Comparison of ENCODE assay signal across 19 mouse cellular contexts in the genomic region with DNA sequence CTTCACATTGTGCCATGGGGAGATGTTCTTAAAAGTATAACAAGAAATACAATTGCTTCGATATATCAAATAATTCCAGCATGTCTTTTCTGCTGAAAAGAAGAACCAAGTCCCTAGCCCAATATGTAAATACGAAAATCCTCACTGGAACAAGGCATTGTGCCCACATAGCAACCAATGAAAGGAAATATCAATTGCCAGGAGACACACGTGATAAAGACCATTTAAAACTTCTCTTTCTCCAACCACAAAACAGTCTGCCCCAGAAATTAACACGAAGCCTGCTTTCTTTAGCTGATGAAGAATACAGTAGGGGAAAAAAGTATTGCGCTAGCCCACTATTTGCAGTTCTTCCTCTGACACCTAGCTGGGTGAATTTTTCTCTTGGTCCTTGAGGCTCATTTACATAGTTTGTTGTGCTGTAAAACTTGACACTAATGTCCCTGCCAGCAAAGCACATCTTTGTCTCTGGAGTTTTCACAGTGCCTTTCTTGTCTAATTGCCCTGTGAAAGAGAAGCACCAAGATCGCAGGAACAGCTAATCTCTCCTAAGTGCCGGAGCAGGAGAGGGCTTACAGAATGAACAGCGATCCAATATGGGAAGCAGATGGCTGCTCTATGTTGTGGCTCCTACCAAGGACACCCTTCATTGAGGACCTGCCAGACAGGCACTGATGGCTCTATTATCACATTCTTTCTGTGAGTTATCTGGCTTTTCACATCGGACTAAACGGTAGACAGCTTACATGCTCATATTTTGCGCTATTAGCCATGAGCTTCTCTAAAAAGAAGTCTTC.
DNase-seq lines count a peak whose midpoint lies in the region; ATAC-seq lines count a peak whose summit lies in the region.
"Had no signal": no experiment of that assay in that cellular context is flagged by ENCODE, and none has a peak within 500 bp of the region (broad histone marks: within the 10 kb centered on the region; RNA-seq: fewer than 3 reads in every experiment).

No protein-coding gene starts in this region.

- peak; percentile 87 for ATAC-seq in forebrain, embryonic 15.5 days (replicated peaks)
- ATAC-seq in hindbrain, embryonic 15.5 days (ENCODE audit: low FRiP score, low read depth) = no peak
- peak; percentile 50; the same call in 1 of the 2 replicates for ATAC-seq in neural tube, embryonic 12.5 days (ENCODE audit: low FRiP score, low read depth)

- peak; percentile 10 to 14 for DNase-seq in layer of hippocampus, postnatal 10 days (ENCODE audit: low spot score in 2 of 2)
- no peak for DNase-seq in layer of hippocampus, adult 8-10 months (ENCODE audit: low spot score in 2 of 2)
- no peak for DNase-seq in right cerebral cortex, postnatal 10 days (ENCODE audit: low spot score in 2 of 2)
- no peak for DNase-seq in layer of hippocampus, postnatal 36 days
- no peak for DNase-seq in spleen, postnatal 36 days (ENCODE audit: low spot score in 2 of 2)
- DNase-seq: adrenal gland, postnatal 10 days; heart, postnatal 4 days; kidney, adult 18-20 months; kidney, postnatal 36 days; lung, postnatal 10 days; right cerebral cortex, adult 18-20 months; thymus, postnatal 4 days had no signal

- no peaks in the 10 kb centered on the region for H3K9me3 ChIP-seq in forebrain, embryonic 15.5 days
- H3K9me3 ChIP-seq in hindbrain, embryonic 15.5 days = no peaks in the 10 kb centered on the region
- no peaks in the 10 kb centered on the region for H3K9me3 ChIP-seq in neural tube, embryonic 12.5 days
- H3K9me3 ChIP-seq: heart, embryonic 13.5 days; megakaryocyte, embryonic 14.5 days had no signal

- no peaks in the 10 kb centered on the region for H3K27me3 ChIP-seq in forebrain, embryonic 15.5 days
- no peaks in the 10 kb centered on the region for H3K27me3 ChIP-seq in hindbrain, embryonic 15.5 days
- H3K27me3 ChIP-seq in neural tube, embryonic 12.5 days (replicated peaks) = no peaks in the 10 kb centered on the region
- H3K27me3 ChIP-seq: heart, embryonic 13.5 days; megakaryocyte, embryonic 14.5 days had no signal

- H3K36me3 ChIP-seq in forebrain, embryonic 15.5 days = no peaks in the 10 kb centered on the region
- no peaks in the 10 kb centered on the region for H3K36me3 ChIP-seq in hindbrain, embryonic 15.5 days
- H3K36me3 ChIP-seq in neural tube, embryonic 12.5 days = no peaks in the 10 kb centered on the region
- H3K36me3 ChIP-seq: heart, embryonic 13.5 days had no signal

- WGBS in forebrain, embryonic 15.5 days = 21% methylated on average over 11 of the region's 11 CpGs
- 43% methylated on average over 11 of the region's 11 CpGs for WGBS in hindbrain, embryonic 15.5 days
- 54% methylated on average over 11 of the region's 11 CpGs for WGBS in neural tube, embryonic 12.5 days

- H3K4me3 ChIP-seq in forebrain, embryonic 15.5 days = no peak overlapping the region
- H3K4me3 ChIP-seq in hindbrain, embryonic 15.5 days = no peak overlapping the region
- no peak overlapping the region for H3K4me3 ChIP-seq in neural tube, embryonic 12.5 days
- H3K4me3 ChIP-seq: heart, embryonic 13.5 days; megakaryocyte, embryonic 14.5 days had no signal

- H3K9ac ChIP-seq in forebrain, embryonic 15.5 days (replicated peaks) = no peak overlapping the region
- no peak overlapping the region for H3K9ac ChIP-seq in hindbrain, embryonic 15.5 days
- H3K9ac ChIP-seq in neural tube, embryonic 12.5 days = no peak overlapping the region
- H3K9ac ChIP-seq: heart, embryonic 13.5 days; liver, embryonic 14.5 days had no signal

- H3K4me1 ChIP-seq in forebrain, embryonic 15.5 days = peaks cover 12% of the 10 kb centered on the region
- peaks cover 7% of the 10 kb centered on the region; the same call in 1 of the 2 replicates for H3K4me1 ChIP-seq in hindbrain, embryonic 15.5 days (replicated peaks)
- H3K4me1 ChIP-seq in neural tube, embryonic 12.5 days = no peaks in the 10 kb centered on the region
- H3K4me1 ChIP-seq: megakaryocyte, embryonic 14.5 days had no signal

- no peak overlapping the region for H3K4me2 ChIP-seq in forebrain, embryonic 15.5 days (replicated peaks)
- peak overlapping the region; percentile 24 for H3K4me2 ChIP-seq in hindbrain, embryonic 15.5 days
- H3K4me2 ChIP-seq in neural tube, embryonic 12.5 days (replicated peaks) = no peak overlapping the region; the same call in 1 of the 2 replicates
- H3K4me2 ChIP-seq: heart, embryonic 13.5 days had no signal

- peak overlapping the region; percentile 65 for H3K27ac ChIP-seq in forebrain, embryonic 15.5 days (replicated peaks)
- 0 out of 2 replicates have a peak overlapping the region, but pooled peaks have one; percentile 14 for H3K27ac ChIP-seq in hindbrain, embryonic 15.5 days (replicated peaks)
- H3K27ac ChIP-seq in neural tube, embryonic 12.5 days = no peak overlapping the region
- H3K27ac ChIP-seq: heart, embryonic 13.5 days; liver, embryonic 14.5 days; stomach, postnatal 0 days had no signal

Comparison
In these comparisons a context has a peak if more than half of its experiments do, and no peak if none do; other contexts are left out.
1. DNase-seq: peak in layer of hippocampus, postnatal 10 days (2 of 2); none in layer of hippocampus, adult 8-10 months (0 of 2), right cerebral cortex, postnatal 10 days (0 of 2), layer of hippocampus, postnatal 36 days (0 of 2) and spleen, postnatal 36 days (0 of 2).